Mouse (Mus musculus): ENCODE results near the gene Fgfr2.
"Not testable (repeated sequence)": the region's sequence is repeated elsewhere in the genome, so short reads cannot be mapped to it uniquely, and the experiment has no call there.

The Fgfr2 gene

GRCm38 (mm10) chr7:130183960-130184359 is 2939.2 kb downstream of the Fgfr2 start:
- no peak for DNase-seq (ENCODE audit: low read depth, low spot score)

- DNase-seq (ENCODE audit: low read depth, low spot score) = no peak
These were observed 2940.6 kb downstream of the Fgfr2 start for GRCm38 (mm10) chr7:130182551-130182950.

- DNase-seq (ENCODE audit: low read depth, low spot score) = peak; percentile 56
These were observed 2944.2 kb downstream of the Fgfr2 start for GRCm38 (mm10) chr7:130178991-130179390.

- DNase-seq (ENCODE audit: low read depth, low spot score) = peak; percentile 12
These were observed 2946.1 kb downstream of the Fgfr2 start for GRCm38 (mm10) chr7:130177009-130177408.

- no peak for DNase-seq (ENCODE audit: low read depth, low spot score)
These were observed 2948.6 kb downstream of the Fgfr2 start for GRCm38 (mm10) chr7:130174525-130174924.

GRCm38 (mm10) chr7:130173914-130174313 is 2949.2 kb downstream of the Fgfr2 start:
- no peak for DNase-seq (ENCODE audit: low read depth, low spot score)

- DNase-seq (ENCODE audit: low read depth, low spot score) = peak; percentile 11
These were observed 2953.0 kb downstream of the Fgfr2 start for GRCm38 (mm10) chr7:130170144-130170543.

GRCm38 (mm10) chr7:130168296-130168695 is 2954.9 kb downstream of the Fgfr2 start:
- DNase-seq (ENCODE audit: low read depth, low spot score) = no peak

GRCm38 (mm10) chr7:130167261-130167660 is 2955.9 kb downstream of the Fgfr2 start:
- no peak for DNase-seq (ENCODE audit: low read depth, low spot score)

- peak; percentile 25 for DNase-seq (ENCODE audit: low read depth, low spot score)
These were observed 2957.0 kb downstream of the Fgfr2 start for GRCm38 (mm10) chr7:130166190-130166589.

- DNase-seq (ENCODE audit: low read depth, low spot score) = no peak
These were observed 2957.7 kb downstream of the Fgfr2 start for GRCm38 (mm10) chr7:130165408-130165807.

- no peak for DNase-seq (ENCODE audit: low read depth, low spot score)
These were observed 2960.4 kb downstream of the Fgfr2 start for GRCm38 (mm10) chr7:130162718-130163117.

- no peak for DNase-seq (ENCODE audit: low read depth, low spot score)
These were observed 2961.6 kb downstream of the Fgfr2 start for GRCm38 (mm10) chr7:130161581-130161980.

GRCm38 (mm10) chr7:130158845-130159244 is 2964.3 kb downstream of the Fgfr2 start:
- DNase-seq (ENCODE audit: low read depth, low spot score) = no peak

GRCm38 (mm10) chr7:130153363-130153969 is 2969.7 kb downstream of the Fgfr2 start:
- no peak for DNase-seq (ENCODE audit: low read depth, low spot score)

- DNase-seq (ENCODE audit: low read depth, low spot score) = no peak
These were observed 2974.2 kb downstream of the Fgfr2 start for GRCm38 (mm10) chr7:130148906-130149305.

- no peak for DNase-seq (ENCODE audit: low read depth, low spot score)
These were observed 2975.9 kb downstream of the Fgfr2 start for GRCm38 (mm10) chr7:130147230-130147629.

GRCm38 (mm10) chr7:130145211-130145610 is 2977.9 kb downstream of the Fgfr2 start:
- no peak for DNase-seq (ENCODE audit: low read depth, low spot score)

- DNase-seq (ENCODE audit: low read depth, low spot score) = no peak
These were observed 2979.8 kb downstream of the Fgfr2 start for GRCm38 (mm10) chr7:130143371-130143770.

- no peak for DNase-seq (ENCODE audit: low read depth, low spot score)
These were observed 2981.9 kb downstream of the Fgfr2 start for GRCm38 (mm10) chr7:130141088-130141873.

- DNase-seq (ENCODE audit: low read depth, low spot score) = no peak
These were observed 2988.2 kb downstream of the Fgfr2 start for GRCm38 (mm10) chr7:130134924-130135365.

- not testable (repeated sequence) for DNase-seq (ENCODE audit: low read depth, low spot score)
These were observed 2988.7 kb downstream of the Fgfr2 start for GRCm38 (mm10) chr7:130134428-130134827.

- DNase-seq (ENCODE audit: low read depth, low spot score) = no peak
These were observed 2992.9 kb downstream of the Fgfr2 start for GRCm38 (mm10) chr7:130130226-130130625.

All from ZHBTc4 (cell line).